Mouse (Mus musculus) liver, embryonic 12.5 days (tissue): ENCODE data around the gene Fam92b. TPM values are rescaled to one million over a fixed set of nuclear protein-coding genes. Genes with fewer than 3 reads are reported as not detected.
A peak's percentile ranks its signal among the peaks of the same experiment; 100 is the strongest.

Experiments
- ATAC-seq: fragments of 200-750 bp; cut with Nextera tagmentation; 2 replicates; pipeline ENCODE4 v1.8.0; 2017; ENCODE audit warnings: moderate number of reproducible peaks, mild to moderate bottlenecking, moderate library complexity
- H3K27ac ChIP-seq: fragments of 300-500 bp; sonication (generic); 2 replicates; pipeline ENCODE4 v1.5.1; 2016; ENCODE audit warnings: mild to moderate bottlenecking
- H3K27me3 ChIP-seq: fragments of 300-500 bp; sonication (generic); replicated peaks from 2 replicates; pipeline ENCODE4 v1.6.1; 2016; ENCODE audit warnings: mild to moderate bottlenecking, moderate library complexity
- H3K36me3 ChIP-seq: fragments of 300-500 bp; sonication (generic); 2 replicates; pipeline ENCODE4 v1.6.1; 2016; ENCODE audit warnings: mild to moderate bottlenecking, moderate library complexity
- H3K4me1 ChIP-seq: fragments of 300-500 bp; sonication (generic); 2 replicates; pipeline ENCODE4 v1.6.1; 2016
- H3K4me2 ChIP-seq: fragments of 300-500 bp; sonication (generic); 2 replicates; pipeline ENCODE4 v1.6.1; 2016; ENCODE audit warnings: mild to moderate bottlenecking, moderate library complexity
- H3K4me3 ChIP-seq: fragments of 300-500 bp; sonication (generic); 2 replicates; pipeline ENCODE4 v1.5.1; 2016; ENCODE audit warnings: mild to moderate bottlenecking, moderate library complexity
- H3K9ac ChIP-seq: fragments of 300-500 bp; sonication (generic); 2 replicates; pipeline ENCODE4 v1.6.1; 2016; ENCODE audit warnings: mild to moderate bottlenecking, moderate library complexity
- H3K9me3 ChIP-seq: fragments of 300-500 bp; sonication (generic); replicated peaks from 2 replicates; pipeline ENCODE4 v1.6.1; 2016; ENCODE audit warnings: mild to moderate bottlenecking, moderate library complexity
- whole genome bisulfite sequencing: fragments of 180-500 bp; shearing (Covaris S2); methylation state at CpG from one replicate; pipeline ENCODE4 v1.1.7; 2016; ENCODE audit not compliant: insufficient replicate concordance; 5-methylcytosine and 5-hydroxymethylcytosine counted together
- polyA plus RNA-seq: library from polyadenylated mRNA; unstranded; fragments of >200 nt; fragmentation: Nextera tagmentation; extraction: Ambion mirVana; gene quantifications from 2 replicates; pipeline ENCODE4 v1.2.1, GENCODE M21; 2016

Fam92b gene
- polyA plus RNA-seq, 1 experiment from 2014 or later: not detected

DNA sequence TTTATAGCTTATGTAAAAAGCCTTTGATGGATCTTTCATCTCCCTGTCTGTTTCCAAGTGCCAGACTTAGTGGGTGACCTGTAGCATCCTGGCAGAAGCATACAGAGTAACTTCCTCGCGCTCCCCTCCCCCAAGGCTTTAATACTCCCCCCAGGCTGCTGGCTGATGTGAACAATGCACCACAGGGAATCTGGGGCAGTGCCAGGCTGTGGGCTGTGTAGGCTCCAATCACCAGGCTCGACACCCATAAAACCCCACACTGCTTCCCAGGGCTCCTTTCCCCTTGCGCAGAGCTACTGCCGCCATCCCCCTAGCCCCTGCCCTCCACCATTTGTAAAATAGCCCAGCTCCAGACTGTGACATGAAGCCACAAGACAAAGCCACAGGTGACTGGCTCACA lies 9.4 kb downstream of the Fam92b start:
- Histone ChIP-seq H3K4me3 (no peak overlapping the region), H3K9me3 (no peaks in the 10 kb centered on the region), H3K27me3 (peaks cover 68% of the 10 kb centered on the region), H3K9ac (no peak overlapping the region), H3K4me2 (no peak overlapping the region), H3K4me1 (no peaks in the 10 kb centered on the region), H3K27ac (no peak overlapping the region), H3K36me3 (no peaks in the 10 kb centered on the region)
- ATAC-seq: no peak
- WGBS: 45% methylated on average over 5 of the region's 5 CpGs

DNA sequence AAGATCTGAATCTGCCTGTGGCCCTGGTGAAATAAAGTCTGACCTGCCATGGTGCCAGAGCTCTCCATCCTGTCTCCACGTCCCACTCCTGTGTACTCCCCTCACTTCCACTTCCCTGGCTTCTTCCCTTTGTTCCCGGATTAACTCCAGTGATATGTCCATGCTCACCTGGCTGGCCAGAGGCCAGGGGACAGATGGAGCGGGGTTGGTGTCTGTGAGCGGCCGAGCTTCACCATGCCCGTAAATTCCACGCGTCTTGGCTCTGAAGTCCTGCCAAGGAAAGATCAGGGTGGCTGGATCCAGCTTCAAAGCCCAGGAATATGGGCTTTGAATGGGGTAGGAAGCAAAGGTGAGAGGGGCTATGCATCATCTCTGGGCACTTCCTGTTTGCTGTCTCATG lies 10.1 kb downstream of the Fam92b start:
- Histone ChIP-seq H3K4me3 (no peak overlapping the region), H3K27me3 (peaks cover 62% of the 10 kb centered on the region), H3K27ac (no peak overlapping the region), H3K9ac (no peak overlapping the region), H3K4me2 (no peak overlapping the region), H3K4me1 (no peaks in the 10 kb centered on the region), H3K36me3 (no peaks in the 10 kb centered on the region), H3K9me3 (no peaks in the 10 kb centered on the region)
- 65% methylated on average over 8 of the region's 8 CpGs for WGBS
- no peak for ATAC-seq

DNA sequence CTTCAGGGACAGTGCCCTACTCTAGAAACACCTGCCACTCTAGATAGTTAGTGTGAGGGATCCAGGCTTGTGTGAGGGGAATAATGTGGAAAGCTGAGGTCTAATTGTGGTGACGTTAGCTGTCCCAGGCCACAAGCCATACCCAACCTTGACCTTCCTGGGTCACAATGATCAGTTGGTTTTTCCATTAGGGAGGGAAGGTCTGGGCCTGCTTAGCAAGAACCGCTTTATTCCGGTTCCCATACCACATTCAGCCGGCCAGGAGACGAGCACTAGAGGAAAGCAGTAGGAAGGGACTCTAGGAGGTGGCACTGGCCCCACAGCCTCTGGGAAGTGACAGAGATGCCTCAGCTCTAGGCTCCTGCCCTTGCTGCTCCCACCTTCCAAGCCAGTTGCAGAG lies 13.2 kb downstream of the Fam92b start:
- 73% methylated on average over 5 of the region's 5 CpGs for WGBS
- H3K9ac ChIP-seq: no peak overlapping the region
- no peak overlapping the region for H3K4me3 ChIP-seq
- H3K4me2 ChIP-seq: no peak overlapping the region
- H3K36me3 ChIP-seq: no peaks in the 10 kb centered on the region
- peaks cover 54% of the 10 kb centered on the region for H3K27me3 ChIP-seq
- no peaks in the 10 kb centered on the region for H3K9me3 ChIP-seq
- ATAC-seq: no peak
- no peak overlapping the region for H3K27ac ChIP-seq
- no peaks in the 10 kb centered on the region for H3K4me1 ChIP-seq

DNA sequence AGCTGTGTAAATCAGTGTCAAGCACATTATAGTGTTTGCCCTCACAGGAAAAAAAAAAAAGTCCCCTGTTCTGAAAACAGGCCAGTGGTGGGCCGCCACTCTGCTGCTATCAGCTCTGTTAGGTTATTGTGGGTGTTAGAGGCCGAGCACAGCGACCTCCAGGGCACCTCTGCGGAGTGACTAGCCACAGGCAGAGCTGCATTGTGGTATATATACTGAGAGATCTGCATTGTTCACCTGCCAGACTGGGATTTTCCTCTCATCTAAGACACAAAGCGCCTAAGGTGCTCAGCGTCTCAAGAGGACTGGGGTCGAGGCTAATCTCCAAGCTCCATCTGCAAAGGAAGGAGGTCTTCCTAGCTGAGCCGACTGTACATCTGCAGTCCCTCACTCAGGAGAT lies 13.9 kb downstream of the Fam92b start:
- Histone ChIP-seq H3K4me3 (no peak overlapping the region), H3K9ac (no peak overlapping the region), H3K36me3 (no peaks in the 10 kb centered on the region), H3K9me3 (no peaks in the 10 kb centered on the region), H3K4me1 (no peaks in the 10 kb centered on the region), H3K4me2 (no peak overlapping the region), H3K27ac (no peak overlapping the region), H3K27me3 (peaks cover 49% of the 10 kb centered on the region)
- no peak for ATAC-seq
- 55% methylated on average over 8 of the region's 8 CpGs for WGBS

DNA sequence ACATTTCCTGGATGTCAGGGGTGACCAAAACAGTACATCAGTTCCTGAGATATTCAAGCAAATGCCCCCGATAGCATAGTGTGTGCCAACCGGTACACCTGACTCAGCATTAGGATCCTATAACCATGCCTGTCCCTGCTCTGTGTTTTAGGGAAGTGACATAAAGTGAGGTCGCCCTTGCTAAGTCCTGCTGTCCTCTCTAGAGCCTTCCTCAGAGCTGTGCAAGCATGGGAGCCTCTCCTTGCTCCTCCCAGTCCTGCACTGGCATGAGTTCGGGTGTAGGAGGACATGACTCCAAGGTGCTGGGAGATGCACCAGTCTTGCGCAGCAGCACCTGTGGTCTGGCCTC lies 14.9 kb downstream of the Fam92b start:
- H3K27me3 ChIP-seq: peaks cover 39% of the 10 kb centered on the region
- no peak for ATAC-seq
- no peak overlapping the region for H3K4me3 ChIP-seq
- H3K9me3 ChIP-seq: no peaks in the 10 kb centered on the region
- H3K36me3 ChIP-seq: no peaks in the 10 kb centered on the region
- no peak overlapping the region for H3K9ac ChIP-seq
- no peak overlapping the region for H3K27ac ChIP-seq
- H3K4me2 ChIP-seq: no peak overlapping the region
- 47% methylated on average over 5 of the region's 5 CpGs for WGBS
- no peaks in the 10 kb centered on the region for H3K4me1 ChIP-seq

DNA sequence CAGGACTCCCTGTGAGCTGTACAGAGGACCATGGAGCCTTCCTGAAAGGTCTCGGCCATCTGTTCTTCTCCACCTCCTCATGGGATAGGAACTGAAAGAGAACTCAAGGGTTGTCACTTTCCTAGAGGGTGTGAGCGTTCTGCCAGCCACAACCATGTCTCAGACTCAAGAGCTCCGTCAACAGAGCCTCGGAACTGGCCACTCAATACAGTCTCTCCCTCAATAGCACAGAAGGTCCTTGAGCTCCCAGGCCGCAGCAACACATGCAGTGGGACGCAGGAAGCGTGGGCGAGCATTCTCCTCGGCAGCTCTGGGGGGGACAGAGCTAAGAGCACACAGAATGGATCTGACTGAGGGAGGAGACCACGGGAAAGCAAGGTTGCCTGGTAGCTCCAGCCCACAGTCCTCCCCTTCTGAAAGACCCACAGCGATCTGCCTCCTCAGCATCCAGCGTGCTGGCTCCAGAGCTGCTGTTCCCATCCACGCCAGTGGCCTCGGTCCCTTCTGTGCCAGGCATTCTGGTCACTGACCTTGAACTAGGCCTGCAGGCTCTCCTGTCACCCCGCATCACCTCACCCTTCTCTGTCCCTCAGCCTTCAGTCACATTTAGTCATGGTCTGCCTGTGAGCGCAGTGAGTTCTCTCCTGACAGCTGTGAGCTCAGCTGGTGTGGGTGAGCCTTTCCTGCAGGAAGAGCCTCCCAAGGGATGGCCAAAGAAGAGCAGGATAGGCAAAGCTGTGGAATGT lies 15.4 kb downstream of the Fam92b start:
- no peak overlapping the region for H3K4me2 ChIP-seq
- 57% methylated on average over 16 of the region's 16 CpGs for WGBS
- peaks cover 34% of the 10 kb centered on the region for H3K27me3 ChIP-seq
- H3K9me3 ChIP-seq: no peaks in the 10 kb centered on the region
- no peak overlapping the region for H3K9ac ChIP-seq
- no peaks in the 10 kb centered on the region for H3K4me1 ChIP-seq
- no peak for ATAC-seq
- H3K36me3 ChIP-seq: no peaks in the 10 kb centered on the region
- no peak overlapping the region for H3K27ac ChIP-seq
- no peak overlapping the region for H3K4me3 ChIP-seq

DNA sequence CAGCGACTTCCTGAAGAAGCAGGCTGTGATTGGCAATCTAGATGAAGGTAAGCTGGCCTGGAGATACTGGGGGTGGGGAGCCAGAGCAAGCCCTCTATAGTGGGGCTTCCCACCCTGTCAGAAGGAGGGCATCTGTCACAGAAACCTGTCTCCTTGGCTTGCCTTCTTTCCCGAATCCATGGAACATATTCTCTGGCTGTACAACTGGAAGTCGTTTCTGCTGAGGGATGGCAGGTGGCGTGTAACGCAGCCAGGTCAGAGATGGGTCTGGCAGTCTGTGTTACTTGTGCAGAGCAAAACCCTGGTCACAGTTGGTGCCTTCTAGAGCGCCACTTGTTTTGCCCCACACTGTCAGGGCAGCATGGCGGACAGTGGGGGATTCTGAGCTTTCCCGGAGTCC lies 16.9 kb downstream of the Fam92b start:
- Histone ChIP-seq H3K36me3 (no peaks in the 10 kb centered on the region), H3K4me2 (no peak overlapping the region), H3K27ac (no peak overlapping the region), H3K27me3 (peaks cover 25% of the 10 kb centered on the region), H3K4me1 (no peaks in the 10 kb centered on the region), H3K9me3 (no peaks in the 10 kb centered on the region), H3K9ac (no peak overlapping the region), H3K4me3 (no peak overlapping the region)
- 68% methylated on average over 8 of the region's 8 CpGs for WGBS
- no peak for ATAC-seq

DNA sequence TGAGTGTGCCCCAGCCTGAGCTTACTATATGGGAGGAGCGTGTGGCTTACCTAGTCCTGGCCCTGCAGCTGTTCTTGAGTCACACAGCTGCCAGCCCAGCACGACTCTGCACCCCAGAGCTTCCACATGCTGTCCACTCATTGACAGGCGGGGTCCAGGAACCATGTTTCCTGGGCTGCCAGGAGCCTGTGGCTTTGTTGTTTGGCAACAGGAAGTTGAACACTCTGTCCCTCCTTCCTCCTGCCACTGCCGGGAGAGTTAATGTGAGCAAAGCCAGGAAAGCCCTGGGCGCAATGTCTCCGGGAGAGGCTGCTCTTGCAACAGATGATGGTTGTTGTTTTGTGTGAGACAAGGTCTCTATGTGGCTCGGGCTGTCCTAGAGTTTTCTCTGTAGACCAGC lies 24.6 kb downstream of the Fam92b start:
- 5% methylated on average over 7 of the region's 7 CpGs for WGBS
- H3K36me3 ChIP-seq: no peaks in the 10 kb centered on the region
- H3K9me3 ChIP-seq: no peaks in the 10 kb centered on the region
- 0 out of 2 replicates have a peak, but pooled peaks cover 6% of the 10 kb centered on the region for H3K4me1 ChIP-seq
- H3K4me2 ChIP-seq: no peak overlapping the region
- H3K27me3 ChIP-seq: no peaks in the 10 kb centered on the region; the same call in 1 of the 2 replicates
- H3K27ac ChIP-seq: no peak overlapping the region
- no peak overlapping the region for H3K9ac ChIP-seq
- no peak for ATAC-seq
- no peak overlapping the region for H3K4me3 ChIP-seq

DNA sequence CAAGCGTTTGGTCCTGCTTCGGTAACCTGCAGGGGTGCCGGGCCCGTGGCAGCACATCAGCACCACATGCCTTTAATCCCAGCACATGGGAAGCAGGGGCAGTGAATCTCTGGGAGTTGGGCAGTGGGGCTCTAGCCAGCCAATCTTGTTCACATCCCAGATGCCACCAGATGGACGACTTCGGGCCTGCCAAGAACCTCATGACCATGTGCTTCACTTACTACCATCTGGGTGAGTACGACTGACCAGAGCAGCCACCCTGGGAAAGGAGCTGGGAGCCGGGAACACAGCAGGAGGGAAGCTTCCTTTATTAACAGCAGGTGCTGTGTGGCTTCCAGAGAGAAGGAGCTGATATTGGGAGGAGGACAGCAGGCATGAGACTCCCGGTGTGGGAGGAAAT lies 26.1 kb downstream of the Fam92b start:
- Histone ChIP-seq H3K27me3 (no peaks in the 10 kb centered on the region; the same call in 1 of the 2 replicates), H3K27ac (no peak overlapping the region), H3K4me1 (0 out of 2 replicates have a peak, but pooled peaks cover 6% of the 10 kb centered on the region), H3K9ac (no peak overlapping the region), H3K36me3 (no peaks in the 10 kb centered on the region), H3K4me2 (no peak overlapping the region), H3K4me3 (no peak overlapping the region), H3K9me3 (no peaks in the 10 kb centered on the region)
- no peak for ATAC-seq
- 70% methylated on average over 9 of the region's 9 CpGs for WGBS

DNA sequence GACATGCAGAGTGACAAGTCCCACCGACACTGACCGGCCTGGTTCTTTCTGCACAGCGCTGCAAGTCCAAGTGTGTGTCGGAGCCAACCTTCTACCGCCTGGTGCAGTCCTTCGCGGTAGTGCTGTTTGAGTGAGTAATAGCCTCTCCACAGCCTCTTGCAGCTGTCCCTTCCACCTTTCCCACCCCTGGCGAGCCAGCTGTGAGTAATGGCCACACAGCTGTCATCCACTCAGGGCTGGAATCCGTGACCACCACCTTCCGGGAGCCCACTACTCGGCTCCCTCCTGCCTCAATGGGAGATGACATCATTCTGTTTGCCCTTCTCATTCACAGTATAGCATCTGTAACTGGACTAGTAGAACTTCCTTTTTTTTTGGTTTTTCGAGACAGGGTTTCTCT lies 27.2 kb downstream of the Fam92b start:
- Histone ChIP-seq H3K27ac (no peak overlapping the region), H3K27me3 (no peaks in the 10 kb centered on the region; the same call in 1 of the 2 replicates), H3K4me2 (no peak overlapping the region), H3K9me3 (no peaks in the 10 kb centered on the region), H3K4me3 (no peak overlapping the region), H3K36me3 (no peaks in the 10 kb centered on the region), H3K4me1 (0 out of 2 replicates have a peak, but pooled peaks cover 6% of the 10 kb centered on the region), H3K9ac (no peak overlapping the region)
- no peak for ATAC-seq
- WGBS: 38% methylated on average over 12 of the region's 12 CpGs

DNA sequence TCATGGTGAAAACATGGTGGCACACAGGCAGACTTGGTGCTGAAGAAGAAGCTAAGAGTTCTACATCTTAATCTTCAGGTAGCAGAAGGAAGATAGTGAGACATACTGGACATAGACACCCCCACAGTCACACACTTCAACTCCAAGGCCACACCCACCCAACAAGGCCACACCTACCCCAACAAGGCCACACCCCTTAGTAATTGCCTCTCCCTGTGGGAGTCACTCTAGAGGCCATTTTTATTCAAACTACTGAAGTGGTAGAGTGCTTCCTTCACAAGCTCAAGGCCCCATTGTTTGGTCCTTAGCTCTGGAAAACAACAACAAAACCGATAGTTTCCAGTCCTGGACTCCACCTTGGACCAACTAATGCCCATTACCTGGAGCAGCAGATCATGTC lies 31.2 kb downstream of the Fam92b start:
- Histone ChIP-seq H3K4me1 (no peaks in the 10 kb centered on the region; the same call in 1 of the 2 replicates), H3K27ac (0 out of 2 replicates have a peak overlapping the region, but pooled peaks have one; percentile 4), H3K36me3 (no peaks in the 10 kb centered on the region), H3K27me3 (peaks cover 14% of the 10 kb centered on the region; the same call in 1 of the 2 replicates), H3K9me3 (no peaks in the 10 kb centered on the region), H3K4me3 (no peak overlapping the region), H3K4me2 (no peak overlapping the region), H3K9ac (no peak overlapping the region)
- WGBS: 55% methylated on average over 1 of the region's 1 CpGs
- ATAC-seq: no peak

DNA sequence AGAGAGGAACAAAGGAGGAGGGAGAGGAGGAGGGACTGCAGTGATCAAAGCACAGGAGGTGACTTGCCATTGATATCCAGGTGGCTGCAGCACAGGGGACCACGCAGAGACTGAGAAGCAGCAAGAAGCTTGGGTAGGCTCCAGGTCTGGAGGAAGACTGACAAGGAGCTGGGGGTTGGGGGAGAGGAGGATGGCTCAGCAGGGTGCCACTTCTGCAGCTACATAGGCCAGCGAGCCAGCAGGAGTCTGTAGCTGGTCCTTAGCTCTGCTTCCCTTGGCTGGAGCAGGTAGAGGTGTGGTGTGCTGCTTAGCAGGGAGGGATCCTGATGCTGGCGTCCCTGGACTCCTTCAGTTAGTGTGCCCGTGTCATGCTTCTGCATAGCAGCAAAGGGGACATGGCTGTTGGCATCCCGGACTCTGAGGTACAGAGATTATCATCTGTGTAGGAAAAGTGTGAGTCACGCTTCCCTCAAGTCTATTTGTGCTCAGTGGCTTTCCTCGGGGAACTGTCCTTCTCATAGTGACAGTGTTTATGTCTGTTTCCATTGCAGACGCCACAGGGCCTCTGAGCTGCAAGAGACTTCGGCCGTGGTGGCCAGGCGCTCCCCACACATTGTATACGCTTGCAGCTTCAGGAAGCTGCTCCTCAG lies 32.5 kb downstream of the Fam92b start:
- Histone ChIP-seq H3K9me3 (no peaks in the 10 kb centered on the region), H3K27ac (no peak overlapping the region), H3K4me2 (no peak overlapping the region), H3K27me3 (peaks cover 14% of the 10 kb centered on the region; the same call in 1 of the 2 replicates), H3K36me3 (no peaks in the 10 kb centered on the region), H3K4me1 (peaks cover 6% of the 10 kb centered on the region; the same call in 1 of the 2 replicates), H3K9ac (no peak overlapping the region), H3K4me3 (no peak overlapping the region)
- WGBS: 36% methylated on average over 12 of the region's 12 CpGs
- no peak for ATAC-seq
